Mouse (Mus musculus) E14TG2a.4 (cell line): ENCODE measurements around the gene Rab3c.

Source experiments
- H3K27me3 ChIP-seq: 2 replicates; pipeline ENCODE4 v1.6.1; 2014; ENCODE audit warnings: low read length, control low read depth; ENCODE audit not compliant: insufficient read depth
- H3K36me3 ChIP-seq: 2 replicates; pipeline ENCODE4 v1.6.1; 2014; ENCODE audit warnings: low read length, control low read depth; ENCODE audit not compliant: insufficient read depth
- H3K4me1 ChIP-seq: replicated peaks from 2 replicates; pipeline ENCODE4 v1.6.1; 2014; ENCODE audit warnings: low read depth, low read length, control low read depth
- H3K4me3 ChIP-seq: replicated peaks from 2 replicates; pipeline ENCODE4 v1.5.1; 2014; ENCODE audit warnings: mild to moderate bottlenecking, low read length
- H3K9me3 ChIP-seq: 2 replicates; pipeline ENCODE4 v1.6.1; 2014; ENCODE audit warnings: low read length, control low read depth
- CTCF ChIP-seq: conservative IDR thresholded peaks from 2 replicates; pipeline ENCODE4 v1.5.1; 2014; ENCODE audit warnings: low read length
- NANOG ChIP-seq: IDR thresholded peaks from 2 replicates; pipeline ENCODE4 v1.6.1; 2014; ENCODE audit warnings: borderline replicate concordance, low read length, mixed read lengths
- POU5F1 ChIP-seq: IDR thresholded peaks from 2 replicates; pipeline ENCODE4 v1.6.1; 2014; ENCODE audit warnings: low read length, borderline replicate concordance

The Rab3c gene

GRCm38 (mm10) chr13:110168570-110168969, 112.2 kb downstream of the Rab3c start:
- Histone ChIP-seq H3K4me3 (no peak overlapping the region), H3K27me3 (no peaks in the 10 kb centered on the region), H3K36me3 (no peaks in the 10 kb centered on the region), H3K4me1 (no peaks in the 10 kb centered on the region), H3K9me3 (no peaks in the 10 kb centered on the region)
- TF ChIP-seq POU5F1, result no peak
- TF ChIP-seq CTCF, result no peak
- no peak for TF ChIP-seq NANOG

DNA sequence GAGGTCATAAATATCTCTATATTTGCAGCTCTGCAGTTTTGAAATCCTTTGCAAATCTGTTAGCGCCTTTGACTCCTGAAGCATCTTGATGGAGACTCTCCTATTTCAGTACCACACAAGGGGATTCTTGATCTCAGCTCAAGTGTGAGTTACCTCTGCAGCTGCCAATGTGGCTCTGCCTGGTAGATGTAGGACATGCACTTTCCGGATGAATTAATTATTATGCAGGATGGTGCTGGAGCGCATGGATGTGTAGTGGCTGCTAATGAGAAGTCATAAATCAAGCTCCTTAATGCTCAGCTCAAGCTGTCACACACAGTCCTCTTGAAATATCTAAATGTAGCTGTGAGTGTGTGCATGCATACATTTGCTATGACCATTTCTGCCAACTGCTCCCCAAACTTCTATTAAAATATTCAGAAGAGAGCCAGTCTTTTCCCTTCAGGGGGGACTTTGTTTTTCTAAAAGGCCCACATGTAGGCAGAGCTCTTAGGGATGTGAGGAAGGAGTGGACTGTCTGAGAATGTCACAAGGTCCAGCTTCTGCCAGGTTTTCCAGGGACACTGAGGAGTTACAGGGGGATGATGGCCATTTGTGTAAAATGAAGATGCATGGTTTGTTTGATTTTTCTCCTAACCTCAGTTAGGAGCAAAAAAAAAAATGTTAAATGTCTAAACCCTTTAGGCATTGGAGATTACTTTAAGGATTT, 114.0 kb downstream of the Rab3c start:
- Histone ChIP-seq H3K36me3 (no peaks in the 10 kb centered on the region), H3K4me1 (no peaks in the 10 kb centered on the region), H3K9me3 (no peaks in the 10 kb centered on the region), H3K4me3 (no peak overlapping the region), H3K27me3 (no peaks in the 10 kb centered on the region)
- no peak for TF ChIP-seq CTCF
- no peak for TF ChIP-seq NANOG
- TF ChIP-seq POU5F1, result no peak

- TF ChIP-seq CTCF (no peak), NANOG (no peak), POU5F1 (no peak)
- Histone ChIP-seq H3K9me3 (no peaks in the 10 kb centered on the region), H3K4me3 (no peak overlapping the region), H3K36me3 (no peaks in the 10 kb centered on the region), H3K4me1 (no peaks in the 10 kb centered on the region), H3K27me3 (no peaks in the 10 kb centered on the region)
These were observed 120.8 kb downstream of the Rab3c start for GRCm38 (mm10) chr13:110159980-110160379.

GRCm38 (mm10) chr13:110158588-110159519, 121.9 kb downstream of the Rab3c start:
- TF ChIP-seq CTCF (no peak), POU5F1 (no peak), NANOG (no peak)
- no peaks in the 10 kb centered on the region for H3K4me1 ChIP-seq
- no peaks in the 10 kb centered on the region for H3K9me3 ChIP-seq
- H3K4me3 ChIP-seq, result no peak overlapping the region
- H3K27me3 ChIP-seq, result no peaks in the 10 kb centered on the region
- no peaks in the 10 kb centered on the region for H3K36me3 ChIP-seq

- Histone ChIP-seq H3K4me3 (no peak overlapping the region), H3K27me3 (no peaks in the 10 kb centered on the region)
- TF ChIP-seq CTCF (no peak), NANOG (no peak), POU5F1 (no peak)
These were observed 135.3 kb downstream of the Rab3c start for GRCm38 (mm10) chr13:110145545-110145944.

DNA sequence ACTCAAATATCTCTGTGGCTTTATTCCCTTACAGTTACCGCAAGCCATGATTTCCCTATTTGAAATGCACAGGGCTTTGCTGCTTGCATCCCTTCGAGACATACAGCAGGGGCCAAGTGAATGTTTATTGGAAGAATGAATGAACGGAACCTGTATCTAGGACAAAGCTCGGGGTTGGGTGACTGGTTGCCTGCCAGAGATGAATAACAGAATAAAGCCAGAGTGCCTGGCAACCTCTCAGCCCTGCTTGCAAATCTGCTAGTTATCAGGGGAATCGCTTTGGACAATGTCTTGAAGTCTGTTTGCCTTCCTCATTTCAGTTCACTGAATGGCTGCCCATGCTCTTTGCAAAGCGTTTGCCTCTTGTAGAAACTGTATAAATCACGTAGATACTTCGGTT, 135.8 kb downstream of the Rab3c start:
- no peaks in the 10 kb centered on the region for H3K27me3 ChIP-seq
- no peak for TF ChIP-seq NANOG
- no peak for TF ChIP-seq POU5F1
- no peak for TF ChIP-seq CTCF
- no peaks in the 10 kb centered on the region for H3K9me3 ChIP-seq

More at GRCm38 (mm10) chr13:110145545-110145944, 135.3 kb downstream of the Rab3c start:
- Histone ChIP-seq H3K4me1 (no peaks in the 10 kb centered on the region), H3K9me3 (no peaks in the 10 kb centered on the region), H3K36me3 (no peaks in the 10 kb centered on the region)

DNA sequence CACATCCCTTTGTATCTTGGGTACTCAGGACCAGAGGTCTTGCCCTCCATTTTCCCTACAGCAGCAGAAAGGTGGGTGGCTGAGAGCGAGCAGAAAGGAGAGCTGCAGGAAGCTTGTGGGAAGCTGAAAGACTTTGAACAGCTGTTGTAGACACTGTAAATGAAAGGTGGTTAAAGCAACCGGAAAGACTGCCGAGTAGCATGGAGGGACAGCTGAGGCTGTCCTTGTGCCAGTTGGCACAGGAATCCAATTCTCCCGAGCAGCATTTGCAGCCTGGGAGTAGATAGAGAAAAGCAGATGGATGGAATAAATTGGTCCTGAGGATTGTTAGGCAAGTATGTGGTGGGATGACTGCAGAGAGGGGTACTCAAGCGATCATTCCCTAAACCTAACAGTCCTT, 141.5 kb downstream of the Rab3c start:
- Histone ChIP-seq H3K4me1 (no peaks in the 10 kb centered on the region), H3K27me3 (no peaks in the 10 kb centered on the region), H3K36me3 (no peaks in the 10 kb centered on the region), H3K4me3 (no peak overlapping the region), H3K9me3 (no peaks in the 10 kb centered on the region)
- no peak for TF ChIP-seq POU5F1
- TF ChIP-seq CTCF, result no peak
- TF ChIP-seq NANOG, result no peak

More for the DNA sequence above, 135.8 kb downstream of the Rab3c start:
- H3K4me3 ChIP-seq, result no peak overlapping the region
- no peaks in the 10 kb centered on the region for H3K36me3 ChIP-seq
- H3K4me1 ChIP-seq, result no peaks in the 10 kb centered on the region

DNA sequence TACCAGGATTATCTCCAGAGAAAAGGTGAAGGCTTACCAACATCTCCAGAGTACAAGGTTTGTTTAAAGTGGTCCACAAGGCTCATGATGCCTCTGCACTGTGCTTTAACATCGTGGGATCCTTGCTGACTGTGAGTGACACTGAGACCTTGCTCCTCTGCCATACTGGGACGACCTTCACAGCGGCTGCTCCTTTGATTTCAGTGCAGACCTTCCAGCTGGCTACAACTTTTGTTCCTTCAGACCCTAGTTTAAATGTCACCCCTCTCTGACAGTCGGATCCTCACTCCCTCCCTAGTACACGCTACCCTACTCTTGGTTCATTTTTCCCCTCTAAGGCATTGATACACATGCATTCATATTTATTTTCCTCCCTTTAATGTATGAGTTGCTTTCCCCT, 142.2 kb downstream of the Rab3c start:
- H3K4me1 ChIP-seq, result no peaks in the 10 kb centered on the region
- TF ChIP-seq POU5F1 (no peak), CTCF (no peak), NANOG (no peak)

More for the DNA sequence above, 142.2 kb downstream of the Rab3c start:
- Histone ChIP-seq H3K36me3 (no peaks in the 10 kb centered on the region), H3K9me3 (no peaks in the 10 kb centered on the region), H3K4me3 (no peak overlapping the region), H3K27me3 (no peaks in the 10 kb centered on the region)
